Mouse (Mus musculus): ENCODE data around the gene Rasl12. TPM values are rescaled to one million over a fixed set of nuclear protein-coding genes. Genes with fewer than 3 reads are reported as not detected.

Gene Rasl12
- total RNA-seq, 2 experiments from 2014 or later, result 2.6 to 2.8 TPM

- intact Hi-C loops (cut with DNase I), result loop anchor here (10.0 kb wide), 1 partner anchor 56 kb away; no protein-coding TSS in a partner anchor
- DNase-seq (ENCODE audit: extremely low spot score in 1 of 2, low spot score in 2 of 2), result no peak
Observed at GRCm38 (mm10) chr9:65430401-65430800, 32.1 kb downstream of the Rasl12 start.

GRCm38 (mm10) chr9:65430921-65431320, 32.6 kb downstream of the Rasl12 start:
- DNase-seq (ENCODE audit: extremely low spot score in 1 of 2, low spot score in 2 of 2), result no peak
- intact Hi-C loops (cut with DNase I), result loop anchor here (10.0 kb wide), 1 partner anchor 56 kb away; no protein-coding TSS in a partner anchor

- intact Hi-C loops (cut with DNase I), result loop anchor here (2.0 to 10.0 kb wide), 2 partner anchors 39 to 57 kb away; no protein-coding TSS in a partner anchor
- DNase-seq (ENCODE audit: extremely low spot score in 1 of 2, low spot score in 2 of 2), result peak; percentile 81 to 85
Observed at GRCm38 (mm10) chr9:65432236-65432635, 33.9 kb downstream of the Rasl12 start.

- intact Hi-C loops (cut with DNase I), result loop anchor here (10.0 kb wide), 1 partner anchor 59 kb away; no protein-coding TSS in a partner anchor
- DNase-seq (ENCODE audit: extremely low spot score in 1 of 2, low spot score in 2 of 2), result peak in 1 of 2 experiments; percentile 44
Observed at GRCm38 (mm10) chr9:65434140-65434539, 35.8 kb downstream of the Rasl12 start.

GRCm38 (mm10) chr9:65435211-65435610, 36.9 kb downstream of the Rasl12 start:
- intact Hi-C loops (cut with DNase I), result loop anchor here (10.0 kb wide), 1 partner anchor 60 kb away; no protein-coding TSS in a partner anchor
- no peak for DNase-seq (ENCODE audit: extremely low spot score in 1 of 2, low spot score in 2 of 2)

GRCm38 (mm10) chr9:65435671-65436301, 37.5 kb downstream of the Rasl12 start, which contains the start of gene Mtfmt:
Mtfmt (plus strand) TSS chr9:65435782.
- DNase-seq (ENCODE audit: extremely low spot score in 1 of 2, low spot score in 2 of 2), result peak; percentile 87 to 96
- intact Hi-C loops (cut with DNase I), result loop anchor here (10.0 kb wide), 1 partner anchor 61 kb away; no protein-coding TSS in a partner anchor

GRCm38 (mm10) chr9:65444692-65445091, 46.4 kb downstream of the Rasl12 start:
- intact Hi-C loops (cut with DNase I), result no loop called here
- DNase-seq (ENCODE audit: extremely low spot score in 1 of 2, low spot score in 2 of 2), result no peak

GRCm38 (mm10) chr9:65447951-65448350, 49.6 kb downstream of the Rasl12 start:
- no peak for DNase-seq (ENCODE audit: extremely low spot score in 1 of 2, low spot score in 2 of 2)
- intact Hi-C loops (cut with DNase I), result no loop called here

GRCm38 (mm10) chr9:65458975-65459374, 60.7 kb downstream of the Rasl12 start:
- intact Hi-C loops (cut with DNase I), result no loop called here
- no peak for DNase-seq (ENCODE audit: extremely low spot score in 1 of 2, low spot score in 2 of 2)

GRCm38 (mm10) chr9:65460198-65460597, 61.9 kb downstream of the Rasl12 start:
- intact Hi-C loops (cut with DNase I), result no loop called here
- DNase-seq (ENCODE audit: extremely low spot score in 1 of 2, low spot score in 2 of 2), result no peak

- intact Hi-C loops (cut with DNase I), result no loop called here
- DNase-seq (ENCODE audit: extremely low spot score in 1 of 2, low spot score in 2 of 2), result peak; percentile 90 to 96
Observed at GRCm38 (mm10) chr9:65460732-65461442, 62.6 kb downstream of the Rasl12 start, which contains the start of gene Spg21. Spg21 (plus strand) TSS chr9:65460947.

GRCm38 (mm10) chr9:65462544-65462943, 64.2 kb downstream of the Rasl12 start:
- DNase-seq (ENCODE audit: extremely low spot score in 1 of 2, low spot score in 2 of 2), result no peak

GRCm38 (mm10) chr9:65464161-65464560, 65.9 kb downstream of the Rasl12 start:
- intact Hi-C loops (cut with DNase I), result no loop called here
- DNase-seq (ENCODE audit: extremely low spot score in 1 of 2, low spot score in 2 of 2), result peak in 1 of 2 experiments; percentile 32

More at GRCm38 (mm10) chr9:65462544-65462943, 64.2 kb downstream of the Rasl12 start:
- intact Hi-C loops (cut with DNase I), result no loop called here

Other genes starting within 250 kb of the Rasl12 start
- 1 to 10 TPM; 4.1 to 4.6 TPM for gene Parp16, start 203.2 kb upstream of the Rasl12 start, total RNA-seq (2021)
- gene Cilp, start 133.3 kb upstream of the Rasl12 start, total RNA-seq (2021), result under 1 TPM; 0.08 to 0.09 TPM
- 10 to 100 TPM; 25.3 to 25.4 TPM for gene Clpx, start 104.2 kb upstream of the Rasl12 start, total RNA-seq (2021)
- gene Pdcd7, start 52.4 kb upstream of the Rasl12 start, total RNA-seq (2021), result 10 to 100 TPM; 23.1 to 23.7 TPM
- 1 to 10 TPM; 2.5 to 4.7 TPM for gene Ubap1l, start 37.5 kb upstream of the Rasl12 start, total RNA-seq (2021)
- under 1 TPM in 1 of 2 experiments, not detected in 1; 0.26 TPM for gene Kbtbd13, start 6.9 kb upstream of the Rasl12 start, total RNA-seq (2021)
- not detected for gene Slc51b, start 24.4 kb downstream of the Rasl12 start, total RNA-seq (2021)
- gene Mtfmt, start 37.3 kb downstream of the Rasl12 start, total RNA-seq (2021), result 10 to 100 TPM; 19.5 to 21.2 TPM
- gene Spg21, start 62.4 kb downstream of the Rasl12 start, total RNA-seq (2021), result 10 to 100 TPM; 29.3 to 32.5 TPM
- gene Ankdd1a, start 121.7 kb downstream of the Rasl12 start, total RNA-seq (2021), result 1 to 10 TPM; 2.7 to 3.4 TPM
- gene Plekho2, start 181.5 kb downstream of the Rasl12 start, total RNA-seq (2021), result 1 to 10 TPM; 4.9 to 9.5 TPM
- 1 to 10 TPM in 1 of 2 experiments, under 1 TPM in 1; 0.79 to 1.1 TPM for gene Pif1, start 188.7 kb downstream of the Rasl12 start, total RNA-seq (2021)
- 1 to 10 TPM; 1.6 to 1.8 TPM for gene Rbpms2, start 231.1 kb downstream of the Rasl12 start, total RNA-seq (2021)

All from left cerebral cortex, postnatal 10 days (tissue).